Mouse (Mus musculus) spleen, adult 2 months (tissue): Measurements from ENCODE around the gene Mief1.

Experiments used
- CTCF ChIP-seq: fragments of 200-500 bp; IDR thresholded peaks from 2 replicates; pipeline ENCODE4 v1.5.1; 2011; ENCODE audit warnings: mild to moderate bottlenecking, inconsistent platforms; ENCODE audit not compliant: insufficient read depth, insufficient read length, insufficient replicate concordance; ENCODE audit errors: extremely low read depth
- POLR2A ChIP-seq: fragments of 200-500 bp; IDR thresholded peaks from 2 replicates; pipeline ENCODE4 v1.6.1; 2011; ENCODE audit warnings: low read depth, low read length, inconsistent platforms

DNA sequence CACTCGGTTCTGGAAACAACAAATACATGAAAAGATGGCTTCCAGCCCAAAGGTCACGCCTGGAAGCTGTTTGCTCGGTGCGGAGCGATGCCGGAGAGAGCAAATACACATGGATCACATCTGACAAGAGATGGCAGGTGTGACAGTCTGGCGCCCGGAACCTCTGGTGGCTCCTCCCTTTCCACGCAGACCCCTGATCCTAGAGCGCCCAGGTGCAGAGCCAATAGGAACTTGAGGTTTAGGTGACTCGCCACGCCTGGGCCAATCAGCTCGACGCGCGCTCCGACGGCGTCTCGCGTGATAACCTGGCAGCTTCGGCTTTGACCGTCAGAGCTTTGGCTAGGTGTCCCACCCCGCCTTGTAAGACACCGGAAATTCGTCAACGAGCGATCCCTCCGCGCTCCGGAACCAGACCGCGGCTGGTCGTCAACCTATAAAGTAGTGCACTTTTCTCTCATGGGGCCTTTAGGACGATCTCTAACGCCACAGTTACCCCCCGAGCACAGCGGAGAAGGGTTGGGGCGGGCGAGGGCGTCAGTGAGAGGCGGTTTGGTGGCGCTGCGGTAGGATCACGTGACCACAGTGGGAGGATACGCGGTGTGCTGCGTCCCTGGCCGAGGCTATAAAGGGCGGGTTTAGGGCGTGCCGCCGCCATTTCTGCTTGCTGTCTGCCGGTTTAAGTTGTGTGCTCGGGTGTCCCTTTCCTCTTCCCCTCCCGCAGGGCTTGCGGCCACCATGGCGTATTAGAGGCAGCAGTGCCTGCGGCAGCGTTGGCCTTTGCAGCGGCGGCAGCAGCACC, 21.2 kb downstream of the Mief1 start, which contains the start of gene Atf4:
- TF ChIP-seq CTCF (no peak), POLR2A (peak; percentile 99)
